Mouse (Mus musculus): ENCODE data around the gene Masp1.

DNA sequence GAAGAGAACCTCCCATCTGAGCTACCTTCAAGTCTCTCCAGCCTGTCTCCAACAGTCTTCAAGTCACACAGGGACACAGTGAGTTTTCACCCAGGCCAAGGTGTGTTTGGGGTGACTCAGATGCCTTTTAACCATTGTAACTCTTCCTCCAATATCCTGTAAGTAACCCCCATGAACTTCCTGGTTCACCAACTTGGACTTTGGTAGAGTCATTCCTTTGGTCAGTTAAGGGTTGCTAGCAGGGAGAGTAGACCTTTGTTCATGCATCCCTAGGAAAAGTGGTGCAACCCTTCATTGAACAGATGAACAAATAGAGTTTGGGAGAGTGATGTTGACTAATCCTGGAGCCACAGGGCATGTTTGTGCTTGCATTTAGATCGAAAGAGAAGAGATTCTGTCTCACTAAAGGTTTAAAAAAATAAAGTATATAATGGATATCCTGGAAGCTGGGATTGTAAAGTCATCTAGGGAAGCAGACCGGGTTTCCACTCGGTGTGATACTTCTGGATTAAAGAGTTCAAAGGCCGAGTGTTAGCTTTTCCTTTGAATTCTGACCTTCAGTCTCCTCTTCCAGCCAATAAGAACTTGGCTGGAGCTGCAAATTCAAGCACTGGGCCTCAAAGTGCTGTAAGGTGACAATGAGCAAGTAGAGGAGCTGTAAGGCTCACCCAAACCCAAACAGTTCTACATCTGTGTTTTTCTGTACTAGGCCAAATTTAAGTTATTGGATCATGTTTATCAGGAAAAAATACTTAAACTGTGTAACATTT lies 9.3 kb downstream of the Masp1 start:
- TF ChIP-seq POLR2A (IDR thresholded peaks at IDR 0.05; ENCODE audit: low read depth, low read length), result no peak
- TF ChIP-seq TBP (conservative IDR thresholded peaks at IDR 0.05; ENCODE audit: low read depth, low read length), result no peak
- no peak for TF ChIP-seq USF2 (conservative IDR thresholded peaks at IDR 0.05; ENCODE audit: low read depth, low read length)
- no peak for TF ChIP-seq CTCF (conservative IDR thresholded peaks at IDR 0.05 in 1 of 2, IDR thresholded peaks at IDR 0.05 in 1 of 2; ENCODE audit: low read depth in 2 of 2, low read length in 2 of 2)
- TF ChIP-seq MAFK (IDR thresholded peaks at IDR 0.05; ENCODE audit: insufficient replicate concordance, low read length), result no peak
- no peak for TF ChIP-seq CHD1 (IDR thresholded peaks at IDR 0.05; ENCODE audit: low read depth, low read length)
- TF ChIP-seq USF1 (IDR thresholded peaks at IDR 0.05; ENCODE audit: low read depth, low read length), result no peak
- no peak for TF ChIP-seq GABPA (IDR thresholded peaks at IDR 0.05; ENCODE audit: insufficient replicate concordance, low read depth, low read length)
- no peak for TF ChIP-seq RCOR1 (conservative IDR thresholded peaks at IDR 0.05; ENCODE audit: low read depth, low read length)
- no peak for TF ChIP-seq NELFE (IDR thresholded peaks at IDR 0.05; ENCODE audit: low read depth, low read length)
- TF ChIP-seq RAD21 (IDR thresholded peaks at IDR 0.05; ENCODE audit: low read depth, low read length), result no peak
- no peak for TF ChIP-seq EP300 (IDR thresholded peaks at IDR 0.05; ENCODE audit: low read length)
- no peak for TF ChIP-seq SMC3 (IDR thresholded peaks at IDR 0.05; ENCODE audit: low read depth, low read length)
